Mouse (Mus musculus) urinary bladder, adult 18-20 months (tissue): ENCODE results near the gene Tsnaxip1.

ENCODE experiments used
- DNase-seq, 2 experiments: peaks; one replicate each; pipeline ENCODE4 v3.0.0; 2022; ENCODE audit warnings: low spot score in 2 of 2, mixed read lengths in 2 of 2

The Tsnaxip1 gene

GRCm38 (mm10) chr8:105826861-105827848 is at the start of gene Tsnaxip1, which contains the start of gene Ranbp10:
Gene Tsnaxip1 (plus strand): TSS chr8:105827731.
Gene Ranbp10 (minus strand): TSS chr8:105827350.
- peak; percentile 90 to 95 for DNase-seq

- DNase-seq: no peak
These were observed 49.7 kb upstream of the Tsnaxip1 start for GRCm38 (mm10) chr8:105777833-105778232.

- DNase-seq: no peak
These were observed 47.2 kb upstream of the Tsnaxip1 start for GRCm38 (mm10) chr8:105780298-105780697.

- DNase-seq: peak in 1 of 2 experiments; percentile 25
These were observed 39.3 kb upstream of the Tsnaxip1 start for GRCm38 (mm10) chr8:105788241-105788640.

- no peak for DNase-seq
These were observed 38.6 kb upstream of the Tsnaxip1 start for GRCm38 (mm10) chr8:105788927-105789326.

- no peak for DNase-seq
These were observed 37.9 kb upstream of the Tsnaxip1 start for GRCm38 (mm10) chr8:105789626-105790025.

GRCm38 (mm10) chr8:105793331-105793730 is 34.2 kb upstream of the Tsnaxip1 start:
- no peak for DNase-seq

- no peak for DNase-seq
These were observed 33.4 kb upstream of the Tsnaxip1 start for GRCm38 (mm10) chr8:105794009-105794598.

- DNase-seq: no peak
These were observed 31.7 kb upstream of the Tsnaxip1 start for GRCm38 (mm10) chr8:105795785-105796184.

GRCm38 (mm10) chr8:105798408-105798807 is 29.1 kb upstream of the Tsnaxip1 start:
- DNase-seq: no peak

- DNase-seq: peak; percentile 63 to 65
These were observed 28.3 kb upstream of the Tsnaxip1 start for GRCm38 (mm10) chr8:105799091-105799812.

- DNase-seq: no peak
These were observed 26.2 kb upstream of the Tsnaxip1 start for GRCm38 (mm10) chr8:105801153-105801904.

- DNase-seq: no peak
These were observed 22.7 kb upstream of the Tsnaxip1 start for GRCm38 (mm10) chr8:105804797-105805196.

- DNase-seq: no peak
These were observed 22.2 kb upstream of the Tsnaxip1 start for GRCm38 (mm10) chr8:105805346-105805745.

- no peak for DNase-seq
These were observed 21.6 kb upstream of the Tsnaxip1 start for GRCm38 (mm10) chr8:105805964-105806363.

GRCm38 (mm10) chr8:105807766-105808165 is 19.8 kb upstream of the Tsnaxip1 start:
- no peak for DNase-seq

GRCm38 (mm10) chr8:105808480-105808879 is 19.1 kb upstream of the Tsnaxip1 start:
- no peak for DNase-seq

- DNase-seq: no peak
These were observed 17.2 kb upstream of the Tsnaxip1 start for GRCm38 (mm10) chr8:105810245-105810786.

GRCm38 (mm10) chr8:105811061-105811460 is 16.5 kb upstream of the Tsnaxip1 start:
- no peak for DNase-seq

GRCm38 (mm10) chr8:105811543-105811942 is 16.0 kb upstream of the Tsnaxip1 start:
- no peak for DNase-seq

GRCm38 (mm10) chr8:105812511-105812910 is 15.0 kb upstream of the Tsnaxip1 start:
- no peak for DNase-seq
